Mouse (Mus musculus) hindbrain, embryonic 15.5 days (tissue): ENCODE measurements at regions not wholly inside any gene's neighbourhood (a gene's known extent, or its start where the extent isn't known, plus 50 kb on each side); places are given as distances from the start of the nearest gene placed in this dataset.
A peak's percentile ranks its signal among the peaks of the same experiment; 100 is the strongest.

ENCODE experiments used
- ATAC-seq: fragments of 200-750 bp; cut with Nextera tagmentation; 2 replicates; pipeline ENCODE4 v1.8.0; 2017; ENCODE audit warnings: low read depth, moderate number of reproducible peaks, moderate TSS enrichment; ENCODE audit not compliant: low FRiP score
- H3K27ac ChIP-seq: fragments of 300-500 bp; sonication (generic); replicated peaks from 2 replicates; pipeline ENCODE4 v1.5.1; 2015; ENCODE audit warnings: mild to moderate bottlenecking, inconsistent platforms
- H3K27me3 ChIP-seq: fragments of 300-500 bp; sonication (generic); 2 replicates; pipeline ENCODE4 v1.6.1; 2015; ENCODE audit warnings: control low read depth, inconsistent platforms
- H3K36me3 ChIP-seq: fragments of 300-500 bp; sonication (generic); 2 replicates; pipeline ENCODE4 v1.6.1; 2015; ENCODE audit warnings: control low read depth, inconsistent platforms
- H3K4me1 ChIP-seq: fragments of 300-500 bp; sonication (generic); replicated peaks from 2 replicates; pipeline ENCODE4 v1.6.1; 2015; ENCODE audit warnings: control low read depth, inconsistent platforms
- H3K4me2 ChIP-seq: fragments of 300-500 bp; sonication (generic); 2 replicates; pipeline ENCODE4 v1.6.1; 2015; ENCODE audit warnings: moderate library complexity, mild to moderate bottlenecking, inconsistent platforms
- H3K4me3 ChIP-seq: fragments of 300-500 bp; sonication (generic); 2 replicates; pipeline ENCODE4 v1.5.1; 2015; ENCODE audit warnings: mild to moderate bottlenecking, inconsistent platforms
- H3K9ac ChIP-seq: fragments of 300-500 bp; sonication (generic); 2 replicates; pipeline ENCODE4 v1.6.1; 2015; ENCODE audit warnings: inconsistent platforms
- H3K9me3 ChIP-seq: fragments of 300-500 bp; sonication (generic); 2 replicates; pipeline ENCODE4 v1.6.1; 2016; ENCODE audit warnings: control low read depth, inconsistent platforms
- WGBS: fragments of 180-500 bp; shearing (Covaris S2); methylation state at CpG from one replicate; pipeline ENCODE4 v1.1.7; 2015; 5-methylcytosine and 5-hydroxymethylcytosine counted together

DNA sequence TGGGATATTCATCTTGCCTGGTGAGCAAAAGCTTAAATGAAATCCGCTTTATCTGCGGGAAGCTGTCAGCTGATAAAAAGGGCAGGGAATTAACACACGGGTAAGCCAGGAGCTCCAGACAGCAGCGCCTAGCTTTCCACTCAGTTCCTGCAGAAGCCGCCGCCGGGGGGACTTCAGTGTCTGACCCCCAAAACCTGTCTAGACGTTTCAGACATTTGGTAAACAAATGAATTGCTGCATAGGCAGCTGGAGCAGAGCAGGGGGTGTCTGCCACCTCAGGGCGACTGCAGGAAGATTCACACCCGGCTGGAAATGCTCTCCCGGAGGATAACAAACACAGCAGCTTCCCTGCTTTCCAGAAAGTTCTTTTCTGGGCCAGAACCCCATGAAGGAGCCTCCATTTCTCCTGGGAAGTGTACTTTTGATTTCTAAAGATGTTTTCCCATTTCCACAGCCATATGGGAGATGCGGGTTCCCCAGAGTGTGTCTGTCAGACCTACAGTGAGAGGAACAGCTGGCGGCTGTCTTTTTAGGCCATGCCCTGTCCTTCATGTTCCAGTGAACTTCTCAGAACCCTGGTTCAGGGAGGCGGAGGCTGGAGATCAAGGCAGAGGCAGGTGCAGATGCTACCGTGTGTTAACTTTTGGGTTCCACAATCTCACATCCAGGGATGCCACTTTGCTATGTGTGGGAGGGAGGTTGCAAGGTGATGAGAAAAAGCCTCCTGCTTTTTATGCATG, 58.7 kb upstream of the Pmepa1 start:
- Histone ChIP-seq H3K4me3 (no peak overlapping the region), H3K4me2 (peak overlapping the region; percentile 9; the same call in 1 of the 2 replicates), H3K4me1 (peaks cover 42% of the 10 kb centered on the region), H3K9me3 (no peaks in the 10 kb centered on the region), H3K27me3 (no peaks in the 10 kb centered on the region), H3K27ac (0 out of 2 replicates have a peak overlapping the region, but pooled peaks have one; percentile 32), H3K9ac (no peak overlapping the region), H3K36me3 (no peaks in the 10 kb centered on the region)
- 19% methylated on average over 15 of the region's 15 CpGs for WGBS
- no peak for ATAC-seq

DNA sequence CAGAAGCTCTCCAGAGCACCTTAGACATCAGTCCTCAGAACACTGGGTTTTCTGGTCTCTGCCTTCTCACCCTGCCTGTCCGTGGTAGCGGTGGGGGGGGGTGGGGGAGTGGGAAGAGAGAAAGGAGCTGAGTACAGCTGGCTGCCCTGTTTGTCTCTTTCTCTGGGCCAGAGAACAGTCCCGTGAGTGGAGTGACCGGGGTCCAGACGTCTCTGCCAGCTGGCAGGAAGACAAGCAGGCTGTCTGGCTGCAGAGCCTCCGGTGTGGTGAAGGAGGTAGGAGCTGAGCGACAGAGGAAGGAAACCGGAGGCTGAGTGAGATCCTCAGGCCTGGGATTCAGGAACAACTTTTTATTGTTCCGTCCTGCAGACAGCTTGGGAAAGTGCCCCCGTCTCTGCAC, 59.5 kb upstream of the Pmepa1 start:
- H3K4me3 ChIP-seq: no peak overlapping the region
- no peak overlapping the region for H3K4me2 ChIP-seq
- no peaks in the 10 kb centered on the region for H3K36me3 ChIP-seq
- peaks cover 50% of the 10 kb centered on the region for H3K4me1 ChIP-seq
- 19% methylated on average over 10 of the region's 10 CpGs for WGBS
- 0 out of 2 replicates have a peak overlapping the region, but pooled peaks have one; percentile 32 for H3K27ac ChIP-seq
- H3K9ac ChIP-seq: no peak overlapping the region
- H3K9me3 ChIP-seq: no peaks in the 10 kb centered on the region
- peak; percentile 52 for ATAC-seq
- no peaks in the 10 kb centered on the region for H3K27me3 ChIP-seq

DNA sequence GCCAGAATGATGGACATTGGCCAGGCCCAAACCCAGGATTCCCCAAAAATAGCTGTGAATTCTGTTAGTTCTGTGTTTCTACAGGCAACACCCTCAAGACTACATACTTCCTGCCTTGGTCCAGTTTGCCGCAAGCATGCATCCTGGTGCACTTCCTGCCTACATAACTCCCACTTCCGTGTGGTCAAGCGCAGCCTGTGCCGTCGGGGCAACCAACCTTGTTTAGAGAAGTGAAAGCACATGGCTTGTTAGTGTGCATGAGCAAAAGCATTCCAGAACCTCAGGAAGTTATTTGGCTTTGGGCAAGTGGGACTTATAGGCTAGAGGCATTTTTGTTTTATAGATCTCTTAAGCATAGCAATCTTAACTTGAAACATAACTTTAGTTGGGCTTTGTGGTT, 61.3 kb upstream of the Pmepa1 start:
- Histone ChIP-seq H3K27me3 (no peaks in the 10 kb centered on the region), H3K27ac (no peak overlapping the region), H3K9me3 (no peaks in the 10 kb centered on the region), H3K4me3 (no peak overlapping the region), H3K4me2 (no peak overlapping the region), H3K36me3 (no peaks in the 10 kb centered on the region), H3K9ac (no peak overlapping the region), H3K4me1 (peaks cover 60% of the 10 kb centered on the region)
- no peak for ATAC-seq
- WGBS: 89% methylated on average over 5 of the region's 5 CpGs

DNA sequence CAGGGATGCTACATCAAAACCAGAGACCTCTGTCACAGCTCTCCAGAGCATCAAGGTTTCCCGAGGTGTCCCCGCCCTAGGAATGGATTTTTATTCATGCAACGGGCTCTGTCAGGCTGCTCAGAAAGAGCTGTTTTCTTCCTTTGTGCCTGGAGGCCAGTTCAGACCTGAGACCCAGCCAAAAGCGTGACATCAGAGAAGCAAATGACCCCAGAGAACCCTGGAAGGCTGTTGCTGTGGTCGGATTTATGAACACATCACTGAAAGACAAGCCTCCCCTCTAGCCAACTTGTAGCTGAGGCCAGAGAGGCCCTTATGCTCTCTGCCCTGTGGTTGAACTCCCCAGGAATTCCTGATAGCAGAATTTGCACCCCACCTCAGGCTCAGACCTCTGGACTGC, 62.3 kb upstream of the Pmepa1 start:
- Histone ChIP-seq H3K27me3 (no peaks in the 10 kb centered on the region), H3K9me3 (no peaks in the 10 kb centered on the region), H3K9ac (no peak overlapping the region), H3K27ac (no peak overlapping the region), H3K4me1 (peaks cover 70% of the 10 kb centered on the region), H3K4me3 (no peak overlapping the region), H3K36me3 (no peaks in the 10 kb centered on the region), H3K4me2 (no peak overlapping the region)
- WGBS: 37% methylated on average over 5 of the region's 5 CpGs
- ATAC-seq: no peak

DNA sequence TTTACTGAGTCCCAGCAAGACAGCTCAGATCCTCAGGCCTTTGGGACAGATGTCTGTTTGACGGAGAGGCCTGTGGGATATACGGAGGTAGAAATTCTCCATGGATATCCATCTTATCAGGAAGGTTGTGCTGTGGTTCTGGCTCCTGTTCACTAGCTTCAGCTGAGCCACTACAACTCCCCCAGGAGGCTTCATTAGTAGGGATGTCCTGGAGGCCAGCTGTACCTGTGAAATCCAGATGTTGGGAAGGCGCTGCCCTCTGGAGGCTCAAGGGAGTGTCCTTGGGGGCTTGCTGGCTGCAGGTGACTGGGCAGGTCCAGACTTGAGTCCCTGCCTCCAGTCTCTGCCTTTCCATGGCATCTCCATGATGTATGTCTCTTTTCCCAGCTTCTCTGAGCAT, 62.9 kb upstream of the Pmepa1 start:
- H3K27me3 ChIP-seq: no peaks in the 10 kb centered on the region
- H3K27ac ChIP-seq: peak overlapping the region; percentile 66; the same call in 1 of the 2 replicates
- H3K4me2 ChIP-seq: no peak overlapping the region
- H3K9me3 ChIP-seq: no peaks in the 10 kb centered on the region
- 54% methylated on average over 3 of the region's 3 CpGs for WGBS
- H3K4me3 ChIP-seq: no peak overlapping the region
- no peak overlapping the region for H3K9ac ChIP-seq
- H3K4me1 ChIP-seq: peaks cover 70% of the 10 kb centered on the region
- H3K36me3 ChIP-seq: no peaks in the 10 kb centered on the region
- ATAC-seq: no peak; the same call in 1 of the 2 replicates

DNA sequence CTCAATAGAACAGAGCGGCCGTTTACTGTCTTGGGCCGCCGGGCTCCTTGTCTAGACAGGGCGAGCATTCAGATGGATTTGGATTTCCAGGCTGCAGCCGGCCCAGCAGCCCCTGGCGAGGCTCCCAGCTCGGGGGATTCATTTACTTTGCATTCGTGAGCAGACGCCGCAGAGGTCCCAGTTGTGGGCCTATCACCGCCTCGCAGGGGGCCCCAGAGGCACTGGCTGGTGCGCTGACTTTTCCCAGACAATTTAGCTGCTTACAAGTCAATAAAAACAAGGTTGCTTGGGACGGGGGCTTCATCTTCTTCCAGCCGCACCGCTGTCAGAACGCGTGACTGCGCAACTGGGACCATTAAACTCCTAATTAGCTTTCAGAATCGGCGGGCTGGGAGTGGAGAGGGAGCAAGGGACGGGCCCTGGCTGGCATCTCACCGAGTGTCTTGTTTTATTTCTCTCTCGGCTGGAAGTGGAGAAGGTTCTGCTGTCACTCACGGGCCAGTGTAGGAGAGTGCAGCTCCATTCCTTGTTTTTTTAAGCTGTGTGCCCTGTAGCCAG, 63.8 kb upstream of the Pmepa1 start:
- H3K9ac ChIP-seq: no peak overlapping the region
- H3K36me3 ChIP-seq: no peaks in the 10 kb centered on the region

DNA sequence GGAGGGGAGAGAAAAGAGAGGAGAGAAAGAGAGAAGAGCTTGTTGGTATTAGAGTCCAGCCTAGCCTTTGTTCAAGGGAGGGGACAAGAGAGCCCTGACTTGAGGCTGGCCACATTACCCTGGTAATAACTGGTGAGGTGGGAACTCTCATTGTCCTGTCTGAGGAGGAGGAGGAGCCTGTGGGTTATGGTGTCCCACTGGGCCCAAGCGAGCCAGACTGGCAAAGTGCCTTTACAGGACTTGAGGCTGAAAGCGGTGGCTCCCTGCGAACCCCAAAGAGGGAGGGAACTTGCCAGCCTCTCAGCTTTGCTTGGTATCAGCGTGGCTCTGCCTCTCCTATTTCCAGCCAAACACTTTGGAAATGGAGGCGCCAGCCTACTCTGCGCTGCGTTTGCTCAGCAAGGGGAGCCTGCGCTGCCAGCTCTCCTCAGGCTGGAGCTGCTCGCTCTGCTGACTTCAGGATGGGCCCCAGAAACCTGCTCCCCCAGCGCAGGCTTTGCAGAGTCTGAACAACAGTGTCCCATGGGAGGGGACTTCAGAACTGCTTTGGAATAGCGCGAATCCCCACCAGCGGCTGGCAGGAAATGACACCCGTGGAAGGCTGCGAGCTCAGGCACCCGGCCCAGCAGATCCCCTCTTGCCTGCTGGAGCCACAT, 66.4 kb upstream of the Pmepa1 start:
- Histone ChIP-seq H3K4me1 (peaks cover 47% of the 10 kb centered on the region), H3K4me3 (no peak overlapping the region), H3K27me3 (no peaks in the 10 kb centered on the region), H3K36me3 (no peaks in the 10 kb centered on the region), H3K9me3 (no peaks in the 10 kb centered on the region), H3K27ac (no peak overlapping the region), H3K4me2 (0 out of 2 replicates have a peak overlapping the region, but pooled peaks have one; percentile 4), H3K9ac (no peak overlapping the region)
- peak; percentile 35; the same call in 1 of the 2 replicates for ATAC-seq
- WGBS: 42% methylated on average over 16 of the region's 16 CpGs

More for the DNA sequence above, 63.8 kb upstream of the Pmepa1 start:
- peak; percentile 79 for ATAC-seq
- H3K27me3 ChIP-seq: no peaks in the 10 kb centered on the region
- H3K9me3 ChIP-seq: no peaks in the 10 kb centered on the region
- peak overlapping the region; percentile 66 for H3K27ac ChIP-seq
- peak overlapping the region; percentile 49 for H3K4me2 ChIP-seq
- H3K4me1 ChIP-seq: peaks cover 60% of the 10 kb centered on the region
- no peak overlapping the region for H3K4me3 ChIP-seq
- 8% methylated on average over 26 of the region's 26 CpGs for WGBS

DNA sequence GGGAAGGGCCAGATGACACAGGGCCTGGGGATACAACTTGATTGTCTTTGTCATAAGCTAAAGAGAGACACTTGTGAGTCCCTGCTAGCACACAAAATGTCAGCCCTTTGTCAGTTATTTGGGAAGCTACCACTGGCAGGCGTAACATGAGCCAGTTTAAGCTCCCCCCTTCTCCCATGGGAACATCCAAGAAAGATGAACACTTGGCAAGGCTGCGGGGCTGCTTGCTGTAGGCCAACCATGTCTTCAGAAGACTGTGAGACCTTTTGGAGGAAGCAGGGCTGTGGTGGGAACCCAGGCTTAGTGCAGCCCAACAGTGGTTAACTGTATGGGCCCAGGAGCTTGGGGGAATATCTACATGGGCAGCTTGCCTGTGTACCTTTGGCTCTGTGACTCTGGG, 67.3 kb upstream of the Pmepa1 start:
- 76% methylated on average over 2 of the region's 2 CpGs for WGBS
- H3K4me3 ChIP-seq: no peak overlapping the region
- no peaks in the 10 kb centered on the region for H3K9me3 ChIP-seq
- H3K9ac ChIP-seq: no peak overlapping the region
- H3K4me1 ChIP-seq: peaks cover 42% of the 10 kb centered on the region
- H3K4me2 ChIP-seq: no peak overlapping the region
- no peaks in the 10 kb centered on the region for H3K27me3 ChIP-seq
- no peak overlapping the region for H3K27ac ChIP-seq
- no peaks in the 10 kb centered on the region for H3K36me3 ChIP-seq
- ATAC-seq: no peak

DNA sequence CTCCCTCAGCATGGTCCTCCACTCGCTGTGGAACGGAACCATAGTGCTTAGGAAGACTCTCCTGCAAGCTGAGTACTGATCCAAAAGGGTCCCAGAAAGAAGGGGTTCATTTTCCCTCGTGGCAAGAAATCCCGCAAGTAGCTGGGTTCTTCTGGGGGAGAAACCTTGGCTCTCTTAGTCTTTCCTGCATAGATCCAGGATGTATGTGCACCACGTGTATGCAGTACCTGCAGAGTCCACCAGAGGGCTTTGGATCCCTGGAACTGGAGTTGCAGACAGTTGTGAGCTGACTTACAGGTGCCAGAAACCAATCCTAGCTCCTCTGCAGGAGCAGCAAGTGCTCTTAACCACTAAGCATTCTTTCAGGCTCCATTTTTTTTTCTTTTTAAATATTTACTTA, 67.9 kb upstream of the Pmepa1 start:
- ATAC-seq: no peak
- 93% methylated on average over 5 of the region's 5 CpGs for WGBS
- H3K4me2 ChIP-seq: no peak overlapping the region
- peaks cover 37% of the 10 kb centered on the region for H3K4me1 ChIP-seq
- H3K4me3 ChIP-seq: no peak overlapping the region
- H3K27me3 ChIP-seq: no peaks in the 10 kb centered on the region
- no peak overlapping the region for H3K27ac ChIP-seq
- H3K9ac ChIP-seq: no peak overlapping the region
- no peaks in the 10 kb centered on the region for H3K9me3 ChIP-seq
- no peaks in the 10 kb centered on the region for H3K36me3 ChIP-seq

DNA sequence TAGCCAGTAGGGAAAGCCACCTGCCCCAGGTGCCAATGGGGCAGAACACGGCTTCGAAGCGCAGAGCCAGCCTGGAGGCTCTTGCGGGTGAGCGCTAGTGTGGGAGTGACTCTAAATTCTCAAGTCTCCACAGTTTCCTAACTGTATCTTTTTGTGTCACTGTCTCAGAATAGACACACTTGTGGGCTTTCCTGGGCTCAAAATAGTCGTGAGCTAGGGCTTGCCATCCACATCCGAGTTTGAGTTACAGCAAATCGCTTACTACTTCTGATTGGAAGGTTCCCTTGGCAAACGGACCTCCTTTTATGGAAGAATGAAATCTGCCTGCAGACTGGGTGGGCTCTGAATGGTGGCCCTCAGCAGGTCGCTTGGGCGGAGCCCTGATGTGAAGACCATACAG, 71.0 kb upstream of the Pmepa1 start:
- WGBS: 83% methylated on average over 11 of the region's 11 CpGs
- no peaks in the 10 kb centered on the region for H3K9me3 ChIP-seq
- no peaks in the 10 kb centered on the region for H3K27me3 ChIP-seq
- H3K4me2 ChIP-seq: no peak overlapping the region
- H3K27ac ChIP-seq: no peak overlapping the region
- peaks cover 23% of the 10 kb centered on the region for H3K4me1 ChIP-seq
- no peak for ATAC-seq
- H3K36me3 ChIP-seq: no peaks in the 10 kb centered on the region
- no peak overlapping the region for H3K9ac ChIP-seq
- no peak overlapping the region for H3K4me3 ChIP-seq

DNA sequence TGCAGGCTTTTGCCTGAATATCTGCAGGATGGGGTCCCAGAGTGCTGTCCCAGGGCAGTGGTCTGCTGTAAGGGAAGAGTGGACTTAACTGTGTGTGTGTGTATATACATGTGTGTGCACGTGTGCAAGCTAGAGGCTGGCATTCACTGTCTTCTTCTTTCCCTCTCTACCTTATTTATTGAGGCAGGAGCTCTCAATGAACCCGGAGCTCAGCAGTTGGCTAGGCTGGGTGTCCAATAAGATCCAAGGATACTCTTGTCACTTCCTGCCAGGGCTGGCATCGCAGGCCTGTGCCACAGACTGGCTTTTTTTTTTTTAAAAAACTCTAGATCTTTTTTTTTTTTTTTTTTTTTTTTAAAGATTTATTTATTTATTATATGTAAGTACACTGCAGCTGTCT, 72.4 kb upstream of the Pmepa1 start:
- whole genome bisulfite sequencing: 92% methylated on average over 3 of the region's 3 CpGs
- Histone ChIP-seq H3K36me3 (no peaks in the 10 kb centered on the region), H3K9ac (no peak overlapping the region), H3K4me3 (no peak overlapping the region), H3K4me1 (peaks cover 15% of the 10 kb centered on the region), H3K9me3 (no peaks in the 10 kb centered on the region), H3K27me3 (no peaks in the 10 kb centered on the region), H3K4me2 (no peak overlapping the region), H3K27ac (no peak overlapping the region)
- ATAC-seq: no peak

DNA sequence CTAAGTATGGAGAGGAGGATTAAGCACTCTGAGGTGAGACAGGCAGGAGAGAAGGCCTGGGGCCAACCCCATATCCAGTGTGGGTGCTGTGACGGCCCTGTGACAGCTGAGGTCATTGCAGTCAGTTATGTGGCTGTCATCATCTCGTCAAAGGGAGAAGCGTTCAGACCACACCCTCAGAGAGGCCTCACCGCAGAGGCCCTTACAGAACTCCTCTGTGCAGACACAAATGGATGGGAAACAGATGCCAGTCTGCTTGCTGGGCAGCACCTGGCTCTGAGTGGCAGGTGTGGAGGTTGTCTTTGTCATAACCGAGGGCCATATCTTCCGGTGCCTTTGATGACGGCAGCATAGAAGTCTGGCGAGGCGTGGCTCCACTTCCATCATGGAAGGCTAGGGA, 73.2 kb upstream of the Pmepa1 start:
- H3K4me2 ChIP-seq: no peak overlapping the region
- no peak overlapping the region for H3K27ac ChIP-seq
- 74% methylated on average over 9 of the region's 9 CpGs for whole genome bisulfite sequencing
- no peak for ATAC-seq
- H3K9ac ChIP-seq: no peak overlapping the region
- no peaks in the 10 kb centered on the region for H3K27me3 ChIP-seq
- peaks cover 15% of the 10 kb centered on the region for H3K4me1 ChIP-seq
- no peaks in the 10 kb centered on the region for H3K36me3 ChIP-seq
- no peaks in the 10 kb centered on the region for H3K9me3 ChIP-seq
- no peak overlapping the region for H3K4me3 ChIP-seq
